Mouse (Mus musculus): ENCODE measurements around the gene Artn. TPM values are rescaled to one million over a fixed set of nuclear protein-coding genes. Genes with fewer than 3 reads are reported as not detected.

The Artn gene
- total and polyA plus RNA-seq, 2 experiments from 2014 or later, result 0.14 TPM; not detected in 1

DNA sequence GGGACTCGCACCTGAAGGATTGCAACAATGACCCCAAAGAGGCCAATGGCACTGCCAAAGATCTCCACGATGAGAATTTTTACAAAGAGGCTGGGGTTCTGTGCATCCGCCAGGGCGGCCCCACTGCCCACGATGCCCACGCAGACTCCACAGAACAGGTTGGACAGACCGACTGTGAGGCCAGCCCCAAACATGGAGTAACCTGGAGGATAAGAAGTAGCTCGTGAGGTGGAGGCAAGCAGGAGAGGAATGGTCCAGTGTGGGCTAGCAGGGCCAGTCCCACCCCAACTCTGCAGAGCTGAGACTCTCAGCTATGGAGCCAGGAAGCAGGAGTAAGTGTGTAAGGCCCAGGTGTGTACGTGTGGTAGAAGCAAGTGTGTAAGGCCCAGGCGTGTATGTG is 44.5 kb downstream of the Artn start:
- H3K4me2 ChIP-seq (ENCODE audit: low read depth, low read length), result no peak overlapping the region

DNA sequence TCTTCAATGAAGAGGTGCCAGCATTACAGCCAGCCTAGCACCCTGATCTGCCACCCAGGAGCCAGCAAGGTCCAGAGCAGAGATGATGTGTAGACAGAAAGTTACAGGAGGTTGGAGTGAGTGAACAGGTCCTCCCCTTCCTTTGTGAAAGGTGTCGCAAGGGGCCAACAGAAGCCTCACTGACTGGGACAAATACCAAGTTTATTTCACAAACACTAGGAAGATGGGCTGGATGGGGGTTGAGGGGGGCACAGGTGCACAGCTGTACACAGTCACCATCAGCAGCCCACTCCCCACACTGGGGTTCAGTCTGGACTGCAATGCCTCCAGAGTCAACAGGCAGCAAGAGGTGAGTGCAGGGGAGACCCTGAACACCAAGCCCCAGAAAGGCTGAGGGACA is 45.4 kb downstream of the Artn start:
- Histone ChIP-seq H3K27me3 (ENCODE audit: control insufficient read depth, insufficient read depth, low read length) (no peaks in the 10 kb centered on the region), H3K9me3 (replicated peaks; ENCODE audit: control insufficient read depth, low read length) (no peaks in the 10 kb centered on the region), H3K4me2 (ENCODE audit: low read depth, low read length) (no peak overlapping the region), H3K4me1 (ENCODE audit: control insufficient read depth, insufficient read depth) (no peaks in the 10 kb centered on the region), H3K36me3 (replicated peaks; ENCODE audit: control insufficient read depth, insufficient read depth, low read length) (peaks cover 21% of the 10 kb centered on the region), H3K27ac (ENCODE audit: low read depth) (no peak overlapping the region), H3K4me3 (ENCODE audit: low read depth, low read length) (no peak overlapping the region), H3K9ac (replicated peaks; ENCODE audit: low read depth, low read length) (no peak overlapping the region)
- TF ChIP-seq CTCF (IDR thresholded peaks at IDR 0.05; ENCODE audit: low read depth) (no peak), EP300 (IDR thresholded peaks at IDR 0.05; ENCODE audit: low read depth) (no peak)
- 86% methylated on average over 1 of the region's 1 CpGs for WGBS
- ATAC-seq (ENCODE audit: insufficient read depth, low read depth), result no peak
- DNase-seq (ENCODE audit: low spot score), result no peak

More for the DNA sequence above, 44.5 kb downstream of the Artn start:
- ATAC-seq (ENCODE audit: insufficient read depth, low read depth) (no peak), DNase-seq (ENCODE audit: low spot score) (no peak)
- Histone ChIP-seq H3K4me3 (ENCODE audit: low read depth, low read length) (no peak overlapping the region), H3K27me3 (ENCODE audit: control insufficient read depth, insufficient read depth, low read length) (no peaks in the 10 kb centered on the region), H3K4me1 (ENCODE audit: control insufficient read depth, insufficient read depth) (no peaks in the 10 kb centered on the region), H3K36me3 (replicated peaks; ENCODE audit: control insufficient read depth, insufficient read depth, low read length) (peaks cover 25% of the 10 kb centered on the region), H3K27ac (ENCODE audit: low read depth) (no peak overlapping the region), H3K9ac (replicated peaks; ENCODE audit: low read depth, low read length) (no peak overlapping the region), H3K9me3 (replicated peaks; ENCODE audit: control insufficient read depth, low read length) (no peaks in the 10 kb centered on the region)
- TF ChIP-seq CTCF (IDR thresholded peaks at IDR 0.05; ENCODE audit: low read depth), result no peak
- TF ChIP-seq EP300 (IDR thresholded peaks at IDR 0.05; ENCODE audit: low read depth), result no peak
- WGBS, result 95% methylated on average over 10 of the region's 10 CpGs

DNA sequence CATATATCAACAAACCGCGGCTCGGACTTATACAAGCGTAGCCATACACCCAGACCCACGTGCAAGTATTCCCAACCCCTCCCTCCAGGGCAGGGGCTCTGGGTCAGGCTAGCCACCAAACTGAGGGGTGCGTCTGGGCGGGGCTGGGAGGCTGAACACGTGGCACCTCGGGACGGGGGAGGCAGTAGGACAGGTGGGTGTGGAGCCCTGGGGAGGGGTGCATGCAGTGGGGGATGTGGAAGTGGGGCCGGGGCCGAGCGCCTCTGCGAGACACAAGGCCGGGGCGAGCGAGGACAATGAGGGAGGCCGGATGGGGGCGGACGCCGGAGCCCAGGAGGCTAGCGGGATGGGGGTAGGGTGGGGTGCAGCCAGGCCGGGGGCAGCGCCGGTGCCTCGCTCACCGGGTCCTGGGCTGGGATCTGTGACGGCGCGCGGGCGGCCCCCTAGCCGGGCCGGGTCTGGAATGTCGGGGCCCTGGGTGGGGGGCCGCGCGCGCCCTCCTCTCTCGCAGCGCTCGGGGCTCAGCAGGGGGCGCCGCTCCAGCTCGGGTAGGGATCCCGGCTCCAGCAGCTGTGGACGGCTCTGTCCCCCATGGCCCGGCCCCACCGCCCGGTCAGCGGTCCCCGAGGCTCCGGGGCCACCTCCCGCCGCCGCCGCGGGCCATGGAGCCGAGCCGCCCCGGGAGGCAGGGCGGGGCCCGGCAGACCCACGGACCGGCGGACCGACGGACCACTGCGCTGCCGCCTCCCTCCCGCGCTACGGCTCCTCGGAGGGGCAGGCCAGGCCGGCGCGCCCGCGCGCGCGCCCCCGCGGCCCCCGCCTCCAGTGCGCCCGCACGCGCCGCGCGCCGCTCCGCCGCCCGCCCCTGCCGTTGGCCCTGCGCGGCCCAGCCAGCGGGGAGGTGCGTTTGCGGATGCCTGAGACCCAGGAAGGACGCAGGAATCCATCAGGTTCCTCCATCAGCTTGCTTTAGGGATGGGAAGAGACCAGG is 46.6 kb downstream of the Artn start, which contains the start of gene B4galt2:
Gene B4galt2 (minus strand): TSS at position 787 of the 991 bp plus-strand sequence.
- no peaks in the 10 kb centered on the region for H3K4me1 ChIP-seq (ENCODE audit: control insufficient read depth, insufficient read depth)
- 3% methylated on average over 63 of the region's 103 CpGs for WGBS
- 0 out of 2 replicates have a peak within 1 kb of the TSS, but pooled peaks have one; percentile 35 for H3K27ac ChIP-seq (ENCODE audit: low read depth)
- H3K36me3 ChIP-seq (replicated peaks; ENCODE audit: control insufficient read depth, insufficient read depth, low read length), result peaks cover 21% of the 10 kb centered on the region
- ATAC-seq (ENCODE audit: insufficient read depth, low read depth), result peak; percentile 30
- H3K4me3 ChIP-seq (ENCODE audit: low read depth, low read length), result peak within 1 kb of the TSS; percentile 80
- no peaks in the 10 kb centered on the region for H3K27me3 ChIP-seq (ENCODE audit: control insufficient read depth, insufficient read depth, low read length)
- peak; percentile 17; the same call in 1 of the 2 replicates for TF ChIP-seq CTCF (IDR thresholded peaks at IDR 0.05; ENCODE audit: low read depth)
- TF ChIP-seq EP300 (IDR thresholded peaks at IDR 0.05; ENCODE audit: low read depth), result no peak
- no peaks in the 10 kb centered on the region for H3K9me3 ChIP-seq (replicated peaks; ENCODE audit: control insufficient read depth, low read length)
- no peak for DNase-seq (ENCODE audit: low spot score)
- H3K4me2 ChIP-seq (ENCODE audit: low read depth, low read length), result peak within 1 kb of the TSS; percentile 99
- H3K9ac ChIP-seq (replicated peaks; ENCODE audit: low read depth, low read length), result peak within 1 kb of the TSS; percentile 73

DNA sequence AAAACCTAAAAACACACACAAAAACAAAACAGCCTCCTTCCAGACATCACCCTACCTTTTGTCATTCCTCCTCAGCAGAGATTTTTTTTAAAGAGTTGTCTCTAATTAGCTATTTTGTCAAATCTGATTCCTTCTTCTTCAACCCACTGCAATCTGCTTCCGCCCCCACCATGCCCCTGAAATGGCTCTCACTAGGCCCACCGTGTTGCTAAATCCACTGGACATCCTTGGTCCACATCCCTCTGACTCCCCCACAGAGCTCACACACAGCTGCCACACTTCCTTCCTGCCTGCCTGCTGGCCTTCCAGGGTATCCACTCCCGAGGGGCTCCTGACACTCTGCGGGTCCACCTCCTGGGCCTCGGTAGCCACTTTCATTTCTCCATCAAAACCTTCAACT is 50.9 kb downstream of the Artn start:
- TF ChIP-seq EP300 (IDR thresholded peaks at IDR 0.05; ENCODE audit: low read depth), result no peak
- no peak for TF ChIP-seq CTCF (IDR thresholded peaks at IDR 0.05; ENCODE audit: low read depth)
- Histone ChIP-seq H3K36me3 (replicated peaks; ENCODE audit: control insufficient read depth, insufficient read depth, low read length) (peaks cover 9% of the 10 kb centered on the region), H3K9me3 (replicated peaks; ENCODE audit: control insufficient read depth, low read length) (no peaks in the 10 kb centered on the region), H3K4me3 (ENCODE audit: low read depth, low read length) (no peak overlapping the region), H3K4me1 (ENCODE audit: control insufficient read depth, insufficient read depth) (no peaks in the 10 kb centered on the region), H3K27ac (ENCODE audit: low read depth) (no peak overlapping the region), H3K9ac (replicated peaks; ENCODE audit: low read depth, low read length) (no peak overlapping the region), H3K27me3 (ENCODE audit: control insufficient read depth, insufficient read depth, low read length) (no peaks in the 10 kb centered on the region), H3K4me2 (ENCODE audit: low read depth, low read length) (no peak overlapping the region)
- DNase-seq (ENCODE audit: low spot score), result no peak
- 68% methylated on average over 5 of the region's 5 CpGs for WGBS
- ATAC-seq (ENCODE audit: insufficient read depth, low read depth), result no peak

DNA sequence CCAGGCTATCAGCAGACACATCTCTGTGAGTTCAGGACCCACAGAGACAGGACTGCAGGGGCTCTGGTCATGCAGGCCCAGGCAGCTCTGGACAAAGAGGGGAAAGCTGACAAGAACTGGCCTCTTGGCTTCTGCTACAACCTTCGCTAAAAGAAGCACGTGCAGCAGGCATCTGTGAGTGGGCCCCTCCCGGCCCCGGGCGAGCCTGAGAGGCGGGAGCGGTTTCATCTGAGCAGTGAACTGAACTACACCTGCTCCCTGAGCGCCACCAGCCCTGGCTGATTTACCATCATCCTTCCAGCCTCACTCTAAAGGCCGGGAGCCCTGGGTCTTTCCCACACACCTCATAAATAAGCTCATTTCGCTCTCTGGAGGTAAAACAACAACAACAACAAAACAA is 51.3 kb downstream of the Artn start:
- Histone ChIP-seq H3K36me3 (replicated peaks; ENCODE audit: control insufficient read depth, insufficient read depth, low read length) (peaks cover 9% of the 10 kb centered on the region), H3K9ac (replicated peaks; ENCODE audit: low read depth, low read length) (no peak overlapping the region), H3K9me3 (replicated peaks; ENCODE audit: control insufficient read depth, low read length) (no peaks in the 10 kb centered on the region), H3K27ac (ENCODE audit: low read depth) (no peak overlapping the region), H3K4me2 (ENCODE audit: low read depth, low read length) (no peak overlapping the region), H3K27me3 (ENCODE audit: control insufficient read depth, insufficient read depth, low read length) (no peaks in the 10 kb centered on the region), H3K4me1 (ENCODE audit: control insufficient read depth, insufficient read depth) (no peaks in the 10 kb centered on the region), H3K4me3 (ENCODE audit: low read depth, low read length) (no peak overlapping the region)
- no peak for ATAC-seq (ENCODE audit: insufficient read depth, low read depth)
- no peak for DNase-seq (ENCODE audit: low spot score)
- 41% methylated on average over 10 of the region's 10 CpGs for WGBS
- TF ChIP-seq CTCF (IDR thresholded peaks at IDR 0.05; ENCODE audit: low read depth) (no peak), EP300 (IDR thresholded peaks at IDR 0.05; ENCODE audit: low read depth) (no peak)

Other genes with a start within 250 kb of the Artn start
- gene Dmap1, start 247.5 kb downstream of the Artn start, total RNA-seq (2014; rRNA removed; ENCODE audit: low replicate concordance), result 42.1 and 50.4 TPM in 2 replicates
- gene Dmap1, start 247.5 kb downstream of the Artn start, polyA plus RNA-seq (2015; fragmentation: Nextera tagmentation; extraction: Ambion mirVana), result 32.1 and 32.6 TPM in 2 replicates
- not detected in 2 replicates for gene Gm12845, start 205.4 kb downstream of the Artn start, total RNA-seq (2014; rRNA removed; ENCODE audit: low replicate concordance)
- not detected in 2 replicates for gene Gm12845, start 205.4 kb downstream of the Artn start, polyA plus RNA-seq (2015; fragmentation: Nextera tagmentation; extraction: Ambion mirVana)
- not detected in 2 replicates for gene Klf17, start 164.1 kb downstream of the Artn start, total RNA-seq (2014; rRNA removed; ENCODE audit: low replicate concordance)
- gene Klf17, start 164.1 kb downstream of the Artn start, polyA plus RNA-seq (2015; fragmentation: Nextera tagmentation; extraction: Ambion mirVana), result not detected in 2 replicates
- gene Slc6a9, start 95.3 kb downstream of the Artn start, total RNA-seq (2014; rRNA removed; ENCODE audit: low replicate concordance), result 2.1 and 3.6 TPM in 2 replicates
- gene Slc6a9, start 95.3 kb downstream of the Artn start, polyA plus RNA-seq (2015; fragmentation: Nextera tagmentation; extraction: Ambion mirVana), result 1.7 and 2.0 TPM in 2 replicates
- gene Ccdc24, start 57.2 kb downstream of the Artn start, total RNA-seq (2014; rRNA removed; ENCODE audit: low replicate concordance), result 1.4 and 1.6 TPM in 2 replicates
- gene Ccdc24, start 57.2 kb downstream of the Artn start, polyA plus RNA-seq (2015; fragmentation: Nextera tagmentation; extraction: Ambion mirVana), result 0.27 and 0.45 TPM in 2 replicates
- gene B4galt2, start 46.3 kb downstream of the Artn start, total RNA-seq (2014; rRNA removed; ENCODE audit: low replicate concordance), result 33.0 and 35.9 TPM in 2 replicates
- gene B4galt2, start 46.3 kb downstream of the Artn start, polyA plus RNA-seq (2015; fragmentation: Nextera tagmentation; extraction: Ambion mirVana), result 5.9 and 6.1 TPM in 2 replicates
- gene Atp6v0b, start 42.4 kb downstream of the Artn start, total RNA-seq (2014; rRNA removed; ENCODE audit: low replicate concordance), result 314 and 356 TPM in 2 replicates
- gene Atp6v0b, start 42.4 kb downstream of the Artn start, polyA plus RNA-seq (2015; fragmentation: Nextera tagmentation; extraction: Ambion mirVana), result 216 and 235 TPM in 2 replicates
- gene Dph2, start 37.7 kb downstream of the Artn start, total RNA-seq (2014; rRNA removed; ENCODE audit: low replicate concordance), result 10.2 and 14.8 TPM in 2 replicates
- 6.1 and 7.2 TPM in 2 replicates for gene Dph2, start 37.7 kb downstream of the Artn start, polyA plus RNA-seq (2015; fragmentation: Nextera tagmentation; extraction: Ambion mirVana)
- 23.3 and 23.5 TPM in 2 replicates for gene Ipo13, start 14.8 kb downstream of the Artn start, total RNA-seq (2014; rRNA removed; ENCODE audit: low replicate concordance)
- gene Ipo13, start 14.8 kb downstream of the Artn start, polyA plus RNA-seq (2015; fragmentation: Nextera tagmentation; extraction: Ambion mirVana), result 30.3 and 31.8 TPM in 2 replicates
- 37.0 and 44.5 TPM in 2 replicates for gene St3gal3, start 205.2 kb upstream of the Artn start, total RNA-seq (2014; rRNA removed; ENCODE audit: low replicate concordance)
- gene St3gal3, start 205.2 kb upstream of the Artn start, polyA plus RNA-seq (2015; fragmentation: Nextera tagmentation; extraction: Ambion mirVana), result 6.7 and 8.2 TPM in 2 replicates

Measured in heart, postnatal 0 days (tissue).